Mouse (Mus musculus): Measurements from ENCODE around the gene AA467197. TPM values are rescaled to one million over a fixed set of nuclear protein-coding genes. Genes with fewer than 3 reads are reported as not detected.

Gene AA467197
- polyA plus RNA-seq, 1 experiment from 2014 or later: 0.32 TPM

GRCm38 (mm10) chr2:122638029-122638428 lies 1.2 kb downstream of the AA467197 start:
- 36% methylated on average over 12 of the region's 12 CpGs for WGBS
- H3K27me3 ChIP-seq (replicated peaks): peaks cover 43% of the 10 kb centered on the region
- H3K9me3 ChIP-seq: no peaks in the 10 kb centered on the region
- H3K4me2 ChIP-seq: peak overlapping the region; percentile 77
- no peak overlapping the region for H3K27ac ChIP-seq (replicated peaks)
- H3K36me3 ChIP-seq: peaks cover 12% of the 10 kb centered on the region
- ATAC-seq (ENCODE audit: extremely low read depth, insufficient number of reproducible peaks, low FRiP score, low TSS enrichment): no peak
- H3K4me1 ChIP-seq: peaks cover 4% of the 10 kb centered on the region; the same call in 1 of the 2 replicates
- H3K4me3 ChIP-seq: peak overlapping the region; percentile 52
- H3K9ac ChIP-seq: peak overlapping the region; percentile 75

DNA sequence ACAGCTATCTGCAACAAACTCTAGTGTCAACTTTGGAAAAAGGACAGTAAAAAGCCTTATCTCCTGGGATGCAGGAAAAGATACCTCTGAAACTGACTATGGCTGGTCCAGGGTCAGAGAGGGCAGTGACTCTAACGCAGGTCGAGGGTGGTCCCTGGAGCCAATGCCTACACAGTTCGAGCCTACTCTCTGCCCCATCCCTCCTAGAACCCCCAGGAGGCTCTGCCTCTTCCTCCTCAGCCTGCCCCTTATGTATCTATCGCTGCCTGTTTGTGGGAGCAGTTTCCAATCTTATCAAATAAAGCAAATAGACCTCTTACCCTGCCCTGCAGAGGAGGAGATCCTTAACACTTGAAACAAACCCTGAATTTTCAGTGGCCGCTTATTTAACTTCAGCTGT lies 1.9 kb downstream of the AA467197 start:
- Histone ChIP-seq H3K9ac (no peak overlapping the region), H3K9me3 (no peaks in the 10 kb centered on the region), H3K4me3 (no peak overlapping the region), H3K27me3 (replicated peaks) (peaks cover 43% of the 10 kb centered on the region), H3K4me1 (peaks cover 4% of the 10 kb centered on the region; the same call in 1 of the 2 replicates), H3K4me2 (no peak overlapping the region), H3K27ac (replicated peaks) (no peak overlapping the region), H3K36me3 (peaks cover 6% of the 10 kb centered on the region)
- no peak for ATAC-seq (ENCODE audit: extremely low read depth, insufficient number of reproducible peaks, low FRiP score, low TSS enrichment)
- WGBS: 43% methylated on average over 5 of the region's 5 CpGs

GRCm38 (mm10) chr2:122652096-122653084 lies 15.6 kb downstream of the AA467197 start:
- 46% methylated on average over 17 of the region's 17 CpGs for WGBS
- Histone ChIP-seq H3K9me3 (no peaks in the 10 kb centered on the region), H3K4me1 (no peaks in the 10 kb centered on the region), H3K9ac (no peak overlapping the region), H3K27me3 (replicated peaks) (no peaks in the 10 kb centered on the region), H3K4me3 (no peak overlapping the region), H3K4me2 (no peak overlapping the region), H3K36me3 (no peaks in the 10 kb centered on the region), H3K27ac (replicated peaks) (no peak overlapping the region)
- ATAC-seq (ENCODE audit: extremely low read depth, insufficient number of reproducible peaks, low FRiP score, low TSS enrichment): no peak

DNA sequence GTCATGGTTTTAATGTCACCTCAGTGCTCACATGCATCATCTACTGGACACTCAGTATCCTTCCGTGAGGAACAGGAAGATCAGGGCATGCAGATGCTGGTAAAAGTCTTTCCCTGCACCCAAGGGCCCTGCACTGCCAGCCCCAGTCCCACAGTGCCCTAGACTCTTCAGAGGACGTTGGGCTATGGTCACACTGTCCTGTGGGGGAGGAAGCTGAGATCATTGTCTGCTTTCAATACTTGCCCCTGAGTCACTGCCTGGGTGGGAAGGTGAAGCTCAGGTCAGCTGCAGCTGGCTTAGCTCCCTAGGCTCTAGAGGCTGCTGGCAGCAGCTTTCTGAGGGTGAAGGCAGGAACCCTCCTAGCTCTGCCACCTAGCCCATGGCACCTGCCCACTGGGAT lies 19.3 kb downstream of the AA467197 start:
- Histone ChIP-seq H3K36me3 (no peaks in the 10 kb centered on the region), H3K4me1 (no peaks in the 10 kb centered on the region), H3K4me3 (no peak overlapping the region), H3K27ac (replicated peaks) (no peak overlapping the region), H3K27me3 (replicated peaks) (no peaks in the 10 kb centered on the region), H3K9me3 (no peaks in the 10 kb centered on the region), H3K9ac (no peak overlapping the region), H3K4me2 (no peak overlapping the region)
- no peak for ATAC-seq (ENCODE audit: extremely low read depth, insufficient number of reproducible peaks, low FRiP score, low TSS enrichment)
- WGBS: 59% methylated on average over 2 of the region's 2 CpGs

DNA sequence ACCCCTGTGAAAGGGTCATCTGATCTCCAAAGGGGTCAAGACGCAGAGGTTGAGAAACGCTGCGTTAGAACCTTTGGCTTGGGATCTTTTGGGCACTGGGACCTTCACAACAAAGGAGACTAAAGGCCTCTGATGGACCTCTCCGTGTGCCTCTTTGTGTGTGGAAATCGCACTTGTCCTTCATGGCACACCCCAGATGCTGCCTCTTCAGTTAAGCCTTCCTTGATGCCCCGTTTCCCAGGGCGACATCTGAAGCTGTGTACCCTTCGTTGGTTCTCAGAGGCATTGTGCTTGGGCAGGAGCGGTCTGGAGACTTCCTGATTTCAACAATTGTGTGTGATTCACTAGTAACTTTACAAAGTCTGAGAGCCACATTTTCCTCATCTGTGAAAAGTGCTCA lies 20.0 kb downstream of the AA467197 start:
- no peaks in the 10 kb centered on the region for H3K4me1 ChIP-seq
- no peaks in the 10 kb centered on the region for H3K27me3 ChIP-seq (replicated peaks)
- H3K4me2 ChIP-seq: no peak overlapping the region
- WGBS: 76% methylated on average over 9 of the region's 9 CpGs
- ATAC-seq (ENCODE audit: extremely low read depth, insufficient number of reproducible peaks, low FRiP score, low TSS enrichment): no peak
- H3K36me3 ChIP-seq: no peaks in the 10 kb centered on the region
- H3K9ac ChIP-seq: no peak overlapping the region
- H3K9me3 ChIP-seq: no peaks in the 10 kb centered on the region
- H3K27ac ChIP-seq (replicated peaks): no peak overlapping the region
- no peak overlapping the region for H3K4me3 ChIP-seq

GRCm38 (mm10) chr2:122657707-122658524 lies 21.1 kb downstream of the AA467197 start:
- Histone ChIP-seq H3K9ac (no peak overlapping the region), H3K36me3 (no peaks in the 10 kb centered on the region), H3K4me1 (no peaks in the 10 kb centered on the region), H3K27me3 (replicated peaks) (no peaks in the 10 kb centered on the region), H3K4me3 (no peak overlapping the region), H3K4me2 (no peak overlapping the region), H3K9me3 (no peaks in the 10 kb centered on the region), H3K27ac (replicated peaks) (no peak overlapping the region)
- ATAC-seq (ENCODE audit: extremely low read depth, insufficient number of reproducible peaks, low FRiP score, low TSS enrichment): peak; percentile 5; the same call in 1 of the 2 replicates
- 72% methylated on average over 11 of the region's 11 CpGs for WGBS

DNA sequence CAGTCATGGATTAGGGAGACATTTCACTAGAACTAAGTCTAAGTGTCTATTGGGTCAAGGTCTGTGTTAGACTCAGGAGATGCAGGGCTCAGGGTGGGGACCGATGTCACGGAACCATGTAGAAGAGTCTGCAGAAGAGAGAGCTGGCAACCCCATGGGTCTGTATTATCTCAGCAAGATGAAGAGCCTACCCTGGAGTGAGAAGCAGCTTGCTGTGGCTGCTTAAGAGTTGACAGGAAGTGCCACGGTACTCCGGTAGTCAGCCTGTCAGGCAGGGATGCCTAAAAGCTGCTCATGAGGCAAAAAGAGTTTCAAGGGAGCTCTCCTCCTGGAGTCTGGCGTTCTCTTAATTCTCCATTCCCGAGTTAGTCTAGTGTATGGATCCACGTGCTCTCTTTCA lies 23.0 kb downstream of the AA467197 start:
- Histone ChIP-seq H3K27ac (replicated peaks) (no peak overlapping the region), H3K4me2 (no peak overlapping the region), H3K9me3 (no peaks in the 10 kb centered on the region), H3K4me1 (no peaks in the 10 kb centered on the region), H3K4me3 (no peak overlapping the region), H3K9ac (no peak overlapping the region), H3K36me3 (no peaks in the 10 kb centered on the region), H3K27me3 (replicated peaks) (no peaks in the 10 kb centered on the region; the same call in 1 of the 2 replicates)
- ATAC-seq (ENCODE audit: extremely low read depth, insufficient number of reproducible peaks, low FRiP score, low TSS enrichment): no peak
- WGBS: 72% methylated on average over 7 of the region's 7 CpGs

DNA sequence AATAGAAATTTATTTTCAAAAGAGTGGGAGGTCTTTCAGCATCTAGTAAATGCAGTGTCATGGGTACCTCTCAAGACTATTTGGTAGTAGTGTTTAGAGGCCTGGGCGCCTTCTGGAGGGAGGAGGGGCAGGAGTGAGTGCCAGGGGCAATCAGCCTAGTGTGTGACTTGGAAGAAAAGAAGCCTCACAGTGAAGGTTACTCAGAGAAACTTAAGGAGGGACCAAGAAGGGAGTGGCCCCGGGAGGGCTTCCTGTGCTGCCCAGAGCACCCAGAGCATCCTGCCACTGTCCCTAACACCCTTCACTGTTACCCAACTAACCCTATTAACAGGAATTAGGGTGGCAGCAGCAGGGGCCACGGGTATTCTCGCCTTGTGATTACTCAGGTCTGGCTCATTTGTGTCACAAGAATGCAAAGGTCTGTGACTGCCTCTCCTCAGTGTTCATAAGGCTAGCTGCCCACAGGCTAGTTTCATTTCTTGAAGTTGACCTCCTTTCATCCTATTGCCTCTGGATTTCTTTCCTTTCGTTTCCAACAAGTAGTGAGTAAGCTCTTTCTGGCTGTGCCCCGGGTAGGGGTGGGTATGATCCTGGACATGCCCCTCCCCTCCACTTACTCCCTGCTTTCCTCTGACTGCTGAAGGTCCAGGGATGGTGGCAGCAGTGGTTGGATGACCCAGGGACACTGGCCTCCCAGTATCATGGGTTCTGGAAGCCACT lies 28.6 kb downstream of the AA467197 start:
- H3K36me3 ChIP-seq: no peaks in the 10 kb centered on the region
- ATAC-seq (ENCODE audit: extremely low read depth, insufficient number of reproducible peaks, low FRiP score, low TSS enrichment): no peak
- 32% methylated on average over 6 of the region's 6 CpGs for WGBS

GRCm38 (mm10) chr2:122665973-122666875 lies 29.4 kb downstream of the AA467197 start:
- H3K4me3 ChIP-seq: no peak overlapping the region
- 36% methylated on average over 12 of the region's 12 CpGs for WGBS
- H3K4me2 ChIP-seq: no peak overlapping the region
- peak overlapping the region; percentile 4; the same call in 1 of the 2 replicates for H3K9ac ChIP-seq
- H3K36me3 ChIP-seq: no peaks in the 10 kb centered on the region
- ATAC-seq (ENCODE audit: extremely low read depth, insufficient number of reproducible peaks, low FRiP score, low TSS enrichment): no peak; the same call in 1 of the 2 replicates
- no peak overlapping the region for H3K27ac ChIP-seq (replicated peaks)
- H3K9me3 ChIP-seq: no peaks in the 10 kb centered on the region
- peaks cover 10% of the 10 kb centered on the region; the same call in 1 of the 2 replicates for H3K27me3 ChIP-seq (replicated peaks)
- H3K4me1 ChIP-seq: peaks cover 5% of the 10 kb centered on the region; the same call in 1 of the 2 replicates

More for the DNA sequence above, 28.6 kb downstream of the AA467197 start:
- Histone ChIP-seq H3K27me3 (replicated peaks) (peaks cover 10% of the 10 kb centered on the region; the same call in 1 of the 2 replicates), H3K4me2 (no peak overlapping the region), H3K4me3 (no peak overlapping the region), H3K4me1 (peaks cover 5% of the 10 kb centered on the region; the same call in 1 of the 2 replicates), H3K9ac (peak overlapping the region; percentile 4; the same call in 1 of the 2 replicates), H3K9me3 (no peaks in the 10 kb centered on the region), H3K27ac (replicated peaks) (no peak overlapping the region)

DNA sequence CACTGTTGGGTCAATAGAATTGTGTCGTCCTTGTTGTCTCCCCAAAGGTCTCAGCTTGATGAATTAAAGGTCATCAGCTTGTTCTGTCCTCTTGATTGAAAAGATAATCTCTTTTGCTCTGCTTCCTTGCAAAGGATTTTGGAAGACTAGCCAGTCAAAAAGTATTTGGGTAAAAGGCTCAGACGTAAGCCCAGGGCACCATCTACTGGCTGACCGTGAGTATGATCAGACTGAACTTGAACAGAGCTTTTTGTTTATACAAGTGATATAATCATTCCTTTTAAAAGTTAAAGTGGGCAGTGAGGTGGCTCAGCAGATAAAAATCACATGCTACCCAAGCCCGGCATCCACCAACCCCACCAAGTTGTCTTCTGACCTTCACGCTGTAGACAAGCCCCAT lies 31.1 kb downstream of the AA467197 start:
- Histone ChIP-seq H3K36me3 (no peaks in the 10 kb centered on the region), H3K27ac (replicated peaks) (no peak overlapping the region), H3K4me2 (no peak overlapping the region), H3K4me3 (no peak overlapping the region), H3K9me3 (no peaks in the 10 kb centered on the region), H3K4me1 (peaks cover 5% of the 10 kb centered on the region; the same call in 1 of the 2 replicates), H3K27me3 (replicated peaks) (peaks cover 10% of the 10 kb centered on the region; the same call in 1 of the 2 replicates), H3K9ac (no peak overlapping the region)
- WGBS: 32% methylated on average over 5 of the region's 5 CpGs
- ATAC-seq (ENCODE audit: extremely low read depth, insufficient number of reproducible peaks, low FRiP score, low TSS enrichment): no peak
